Comparison of ENCODE assay signal across 16 mouse cellular contexts in genomic region chr15:31096206-31096605, GRCm38 (mm10).
"Had no signal": no experiment of that assay in that cellular context is flagged by ENCODE, and none has a peak within 500 bp of the region (broad histone marks: within the 10 kb centered on the region; RNA-seq: fewer than 3 reads in every experiment).

No protein-coding gene starts in this region.

- H3K27ac ChIP-seq: neural tube, embryonic 12.5 days; neural tube, embryonic 13.5 days; neural tube, embryonic 15.5 days; stomach, embryonic 15.5 days; stomach, postnatal 0 days had no signal

- H3K27me3 ChIP-seq: neural tube, embryonic 12.5 days; neural tube, embryonic 13.5 days; neural tube, embryonic 15.5 days; stomach, embryonic 15.5 days had no signal

- H3K9ac ChIP-seq: neural tube, embryonic 12.5 days; neural tube, embryonic 13.5 days; neural tube, embryonic 15.5 days; stomach, embryonic 15.5 days had no signal

- H3K9me3 ChIP-seq: neural tube, embryonic 12.5 days; neural tube, embryonic 13.5 days; neural tube, embryonic 15.5 days; stomach, embryonic 15.5 days had no signal

- H3K4me3 ChIP-seq: neural tube, embryonic 12.5 days; neural tube, embryonic 13.5 days; neural tube, embryonic 15.5 days; stomach, embryonic 15.5 days had no signal

- H3K36me3 ChIP-seq: neural tube, embryonic 12.5 days; neural tube, embryonic 13.5 days; neural tube, embryonic 15.5 days; stomach, embryonic 15.5 days had no signal

- H3K4me2 ChIP-seq: neural tube, embryonic 12.5 days; neural tube, embryonic 13.5 days; neural tube, embryonic 15.5 days; stomach, embryonic 15.5 days had no signal

- DNase-seq: retina, postnatal 1 day; right cerebral cortex, postnatal 14 days; right cerebral cortex, postnatal 25 days; right cerebral cortex, postnatal 4 days; spleen, adult 18-20 months; thymus, adult 18-20 months; thymus, adult 2 months; thymus, postnatal 14 days; thymus, postnatal 25 days; thymus, postnatal 36 days; thymus, postnatal 4 days had no signal

- H3K4me1 ChIP-seq: neural tube, embryonic 12.5 days; neural tube, embryonic 13.5 days; stomach, embryonic 15.5 days had no signal
